Mouse (Mus musculus) urinary bladder, postnatal 0 days (tissue): ENCODE data around the gene Serpinb11. TPM values are rescaled to one million over a fixed set of nuclear protein-coding genes. Genes with fewer than 3 reads are reported as not detected.

Experiments used
- polyA plus RNA-seq: library from polyadenylated mRNA; unstranded; fragments of >200 nt; fragmentation: Nextera tagmentation; extraction: Ambion mirVana; gene quantifications from 2 replicates; pipeline ENCODE4 v1.2.1, GENCODE M21; 2015

The Serpinb11 gene
- 0.06 TPM in 1 of 2 replicates, not detected in the other for polyA plus RNA-seq

DNA sequence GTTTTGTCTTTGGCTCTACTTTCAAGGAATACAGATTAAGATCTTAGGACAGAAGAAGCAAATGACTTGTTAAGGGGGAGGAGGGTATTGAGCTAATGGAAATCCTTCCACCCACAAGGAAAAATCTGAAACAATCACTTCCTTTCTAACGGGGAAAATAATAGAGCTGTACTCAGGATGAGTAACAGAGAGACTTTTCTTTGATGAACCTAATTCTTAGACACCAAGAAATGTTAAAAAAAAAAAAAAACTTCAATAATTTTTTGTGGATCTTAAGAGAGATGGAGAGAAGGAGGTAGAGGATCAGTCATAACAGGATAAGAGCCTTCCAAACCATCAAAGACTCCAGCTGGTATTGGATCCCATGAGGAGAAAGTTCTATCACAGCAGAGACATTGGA is at the start of gene Serpinb11:
TSS of gene Serpinb11 (plus strand) at position 301 of the 400 bp plus-strand sequence.

GRCm38 (mm10) chr1:107399355-107399754 is 38.4 kb downstream of the Serpinb11 start, which contains the start of gene Serpinb7:
Gene Serpinb7, plus strand, starts transcription at chr1:107399655.

Other genes with a start within 250 kb of the Serpinb11 start
- gene Serpinb3b, start 82.8 kb upstream of the Serpinb11 start, polyA plus RNA-seq: not detected in 2 replicates
- gene Serpinb3c, start 82.8 kb upstream of the Serpinb11 start, polyA plus RNA-seq: not detected in 2 replicates
- gene Serpinb7, start 38.5 kb downstream of the Serpinb11 start, polyA plus RNA-seq: not detected in 2 replicates
- 2.5 and 16.1 TPM in 2 replicates for gene Serpinb2, start 150.2 kb downstream of the Serpinb11 start, polyA plus RNA-seq
- gene Serpinb8, start 228.8 kb downstream of the Serpinb11 start, polyA plus RNA-seq: 5.0 and 6.5 TPM in 2 replicates